8 mouse cellular contexts compared by ENCODE assay signal in genomic region chr5:139484185-139484814, GRCm38 (mm10). TPM values are rescaled to one million over a fixed set of nuclear protein-coding genes. Genes with fewer than 3 reads are reported as not detected.
DNase-seq lines count a peak whose midpoint lies in the region; ATAC-seq and TF ChIP-seq lines count a peak whose summit lies in the region.

TSS of gene Zfand2a (minus strand) at chr5:139484549.

- peak within 1 kb of the TSS; percentile 89 for H3K27ac ChIP-seq in hindbrain, embryonic 13.5 days

- peaks cover 17% of the 10 kb centered on the region for H3K4me1 ChIP-seq in hindbrain, embryonic 13.5 days (replicated peaks)

- peak within 1 kb of the TSS; percentile 90 for H3K9ac ChIP-seq in hindbrain, embryonic 13.5 days

- in situ Hi-C loops in Patski (cut with MboI; ENCODE audit: low pct_unique_long_range_greater_than_20kb): no loop called here

- peak; percentile 83 for ATAC-seq in Patski
- ATAC-seq in hindbrain, embryonic 13.5 days (ENCODE audit: low FRiP score): peak; percentile 98

- POLR2A ChIA-PET in Patski (lab: Charles Lee): interaction anchor here (1.0 kb wide), 1 partner anchor 11 kb away, joined by 4 read pairs; no protein-coding TSS in a partner anchor

- CTCF ChIA-PET in Patski (lab: Charles Lee): interaction anchor here (0.8 to 2.0 kb wide), 8 partner anchors 10 to 120 kb away, joined by 3 to 6 read pairs (median 3); no protein-coding TSS in a partner anchor

- WGBS in hindbrain, embryonic 13.5 days: under 1% methylated on average over 42 of the region's 42 CpGs

- H3K27me3 ChIP-seq in Patski: no peaks in the 10 kb centered on the region
- H3K27me3 ChIP-seq in hindbrain, embryonic 13.5 days: no peaks in the 10 kb centered on the region

- DNase-seq in Patski (ENCODE audit: low read depth, low spot score): peak; percentile 97
- peak; percentile 99 to 100 for DNase-seq in cerebellum, postnatal 14 days
- DNase-seq in frontal cortex, postnatal 14 days (ENCODE audit: low spot score in 2 of 2): peak; percentile 100
- peak; percentile 98 for DNase-seq in layer of hippocampus, postnatal 25 days (ENCODE audit: extremely low spot score in 1 of 2, low spot score in 1 of 2)
- peak; percentile 100 for DNase-seq in lung, postnatal 25 days (ENCODE audit: low spot score)
- DNase-seq in retina, embryonic 14.5 days (ENCODE audit: low spot score): peak; percentile 100
- DNase-seq in thymus, postnatal 4 days: peak; percentile 99

- peak within 1 kb of the TSS; percentile 89 for H3K4me3 ChIP-seq in hindbrain, embryonic 13.5 days

- H3K4me2 ChIP-seq in hindbrain, embryonic 13.5 days: peak within 1 kb of the TSS; percentile 84

- H3K36me3 ChIP-seq in hindbrain, embryonic 13.5 days: peaks cover 29% of the 10 kb centered on the region

- TF ChIP-seq CTCF in Patski (IDR thresholded peaks at IDR 0.05): no peak

- peaks cover 10% of the 10 kb centered on the region for H3K9me3 ChIP-seq in hindbrain, embryonic 13.5 days

RNA-seq across cellular contexts. Expression of gene Zfand2a, which starts in this region (rescaled TPM):
- 49.7 TPM for polyA plus RNA-seq in Patski (2021)
- 13.1 and 13.3 TPM in 2 replicates for polyA plus RNA-seq in hindbrain, embryonic 13.5 days (2015; fragmentation: Nextera tagmentation; extraction: Ambion mirVana)
- total RNA-seq in layer of hippocampus, postnatal 25 days (2021): 10 to 100 TPM; 66.4 to 70.4 TPM

Comparison
In these comparisons a context has a peak if more than half of its experiments do, and no peak if none do; other contexts are left out.
1. Peak in every context shown above with its lines: DNase-seq, ATAC-seq, H3K4me3 ChIP-seq and H3K27ac ChIP-seq.